Mouse (Mus musculus) embryo, embryonic 9.5 days (tissue): ENCODE measurements at regions not wholly inside any gene's neighbourhood (a gene's known extent, or its start where the extent isn't known, plus 50 kb on each side); places are given as distances from the start of the nearest gene placed in this dataset.

ENCODE experiments used
- DNase-seq: peaks from one replicate; pipeline ENCODE4 v3.0.0-alpha.2; 2017; ENCODE audit errors: extremely low spot score

GRCm38 (mm10) chr2:160066491-160067303 is 267.3 kb downstream of the Gm826 start:
- no peak for DNase-seq

GRCm38 (mm10) chr2:160062148-160062937 is 271.6 kb downstream of the Gm826 start:
- DNase-seq, result no peak

- DNase-seq, result no peak
These were observed 273.9 kb downstream of the Gm826 start for GRCm38 (mm10) chr2:160060091-160060490.

GRCm38 (mm10) chr2:160057211-160057610 is 276.8 kb downstream of the Gm826 start:
- no peak for DNase-seq

GRCm38 (mm10) chr2:160054411-160054810 is 279.6 kb downstream of the Gm826 start:
- no peak for DNase-seq

- no peak for DNase-seq
These were observed 285.7 kb downstream of the Gm826 start for GRCm38 (mm10) chr2:160048286-160048685.

- no peak for DNase-seq
These were observed 286.9 kb downstream of the Gm826 start for GRCm38 (mm10) chr2:160046881-160047543.

GRCm38 (mm10) chr2:160044591-160044990 is 289.4 kb downstream of the Gm826 start:
- no peak for DNase-seq

- no peak for DNase-seq
These were observed 289.8 kb downstream of the Gm826 start for GRCm38 (mm10) chr2:160044184-160044583.

GRCm38 (mm10) chr2:160029432-160029831 is 304.5 kb downstream of the Gm826 start:
- DNase-seq, result no peak

- no peak for DNase-seq
These were observed 305.5 kb downstream of the Gm826 start for GRCm38 (mm10) chr2:160028459-160028858.

- DNase-seq, result no peak
These were observed 308.1 kb downstream of the Gm826 start for GRCm38 (mm10) chr2:160025911-160026310.

- DNase-seq, result no peak
These were observed 312.4 kb downstream of the Gm826 start for GRCm38 (mm10) chr2:160021541-160021940.

GRCm38 (mm10) chr2:160020876-160021275 is 313.1 kb downstream of the Gm826 start:
- no peak for DNase-seq

- DNase-seq, result no peak
These were observed 316.7 kb downstream of the Gm826 start for GRCm38 (mm10) chr2:160017020-160017812.

- no peak for DNase-seq
These were observed 322.5 kb downstream of the Gm826 start for GRCm38 (mm10) chr2:160011421-160011820.

- DNase-seq, result no peak
These were observed 331.3 kb downstream of the Gm826 start for GRCm38 (mm10) chr2:160002695-160003094.

GRCm38 (mm10) chr2:160000449-160000848 is 333.5 kb downstream of the Gm826 start:
- peak; percentile 41 for DNase-seq

GRCm38 (mm10) chr2:159997395-159997794 is 336.6 kb downstream of the Gm826 start:
- DNase-seq, result no peak

- no peak for DNase-seq
These were observed 339.5 kb downstream of the Gm826 start for GRCm38 (mm10) chr2:159994490-159994889.

- DNase-seq, result no peak
These were observed 347.2 kb downstream of the Gm826 start for GRCm38 (mm10) chr2:159986719-159987118.

GRCm38 (mm10) chr2:159981694-159982093 is 352.3 kb downstream of the Gm826 start:
- DNase-seq, result no peak
